Mouse (Mus musculus): ENCODE measurements around the gene Nuak2. TPM values are rescaled to one million over a fixed set of nuclear protein-coding genes. Genes with fewer than 3 reads are reported as not detected.
"Not testable (repeated sequence)": the region's sequence is repeated elsewhere in the genome, so short reads cannot be mapped to it uniquely, and the experiment has no call there.

Nuak2 gene
- polyA plus RNA-seq, 1 experiment from 2014 or later, result 57.7 TPM

GRCm38 (mm10) chr1:132343656-132344055 lies 27.7 kb downstream of the Nuak2 start:
- H3K27me3 ChIP-seq (ENCODE audit: control insufficient read depth, insufficient read depth, low read length), result no peaks in the 10 kb centered on the region
- DNase-seq (ENCODE audit: low spot score), result no peak
- H3K4me3 ChIP-seq (ENCODE audit: low read depth, low read length), result no peak overlapping the region
- 82% methylated on average over 1 of the region's 1 CpGs for WGBS
- H3K27ac ChIP-seq (ENCODE audit: low read depth, low read length), result no peak overlapping the region
- H3K4me2 ChIP-seq (ENCODE audit: low read depth, low read length, severe bottlenecking), result no peak overlapping the region
- ATAC-seq (replicated peaks; ENCODE audit: low FRiP score), result no peak
- H3K9ac ChIP-seq (ENCODE audit: low read length), result no peak overlapping the region
- no peaks in the 10 kb centered on the region for H3K4me1 ChIP-seq (replicated peaks; ENCODE audit: control insufficient read depth, insufficient read depth, low read length)
- H3K9me3 ChIP-seq (ENCODE audit: control insufficient read depth, low read length), result no peaks in the 10 kb centered on the region
- no peaks in the 10 kb centered on the region for H3K36me3 ChIP-seq (ENCODE audit: control insufficient read depth, insufficient read depth, low read length)

GRCm38 (mm10) chr1:132345514-132345913 lies 29.6 kb downstream of the Nuak2 start:
- H3K4me3 ChIP-seq (ENCODE audit: low read depth, low read length), result no peak overlapping the region

GRCm38 (mm10) chr1:132346134-132346851 lies 30.4 kb downstream of the Nuak2 start:
- no peak overlapping the region for H3K27ac ChIP-seq (ENCODE audit: low read depth, low read length)
- WGBS, result 89% methylated on average over 12 of the region's 12 CpGs
- no peak for DNase-seq (ENCODE audit: low spot score)
- H3K27me3 ChIP-seq (ENCODE audit: control insufficient read depth, insufficient read depth, low read length), result no peaks in the 10 kb centered on the region
- no peaks in the 10 kb centered on the region for H3K36me3 ChIP-seq (ENCODE audit: control insufficient read depth, insufficient read depth, low read length)
- no peak overlapping the region for H3K4me3 ChIP-seq (ENCODE audit: low read depth, low read length)
- H3K4me1 ChIP-seq (replicated peaks; ENCODE audit: control insufficient read depth, insufficient read depth, low read length), result no peaks in the 10 kb centered on the region
- no peak overlapping the region for H3K4me2 ChIP-seq (ENCODE audit: low read depth, low read length, severe bottlenecking)
- ATAC-seq (replicated peaks; ENCODE audit: low FRiP score), result no peak
- no peak overlapping the region for H3K9ac ChIP-seq (ENCODE audit: low read length)
- no peaks in the 10 kb centered on the region for H3K9me3 ChIP-seq (ENCODE audit: control insufficient read depth, low read length)

More at GRCm38 (mm10) chr1:132345514-132345913, 29.6 kb downstream of the Nuak2 start:
- DNase-seq (ENCODE audit: low spot score), result no peak
- H3K9me3 ChIP-seq (ENCODE audit: control insufficient read depth, low read length), result no peaks in the 10 kb centered on the region
- H3K9ac ChIP-seq (ENCODE audit: low read length), result no peak overlapping the region
- H3K27ac ChIP-seq (ENCODE audit: low read depth, low read length), result no peak overlapping the region
- no peak overlapping the region for H3K4me2 ChIP-seq (ENCODE audit: low read depth, low read length, severe bottlenecking)
- H3K36me3 ChIP-seq (ENCODE audit: control insufficient read depth, insufficient read depth, low read length), result no peaks in the 10 kb centered on the region
- WGBS, result 86% methylated on average over 4 of the region's 4 CpGs
- no peak for ATAC-seq (replicated peaks; ENCODE audit: low FRiP score)
- no peaks in the 10 kb centered on the region for H3K4me1 ChIP-seq (replicated peaks; ENCODE audit: control insufficient read depth, insufficient read depth, low read length)
- H3K27me3 ChIP-seq (ENCODE audit: control insufficient read depth, insufficient read depth, low read length), result no peaks in the 10 kb centered on the region

- Histone ChIP-seq H3K4me3 (ENCODE audit: low read depth, low read length) (no peak overlapping the region), H3K4me2 (ENCODE audit: low read depth, low read length, severe bottlenecking) (no peak overlapping the region), H3K9me3 (ENCODE audit: control insufficient read depth, low read length) (no peaks in the 10 kb centered on the region), H3K36me3 (ENCODE audit: control insufficient read depth, insufficient read depth, low read length) (no peaks in the 10 kb centered on the region), H3K27me3 (ENCODE audit: control insufficient read depth, insufficient read depth, low read length) (no peaks in the 10 kb centered on the region), H3K9ac (ENCODE audit: low read length) (no peak overlapping the region), H3K27ac (ENCODE audit: low read depth, low read length) (no peak overlapping the region), H3K4me1 (replicated peaks; ENCODE audit: control insufficient read depth, insufficient read depth, low read length) (no peaks in the 10 kb centered on the region)
- no peak for ATAC-seq (replicated peaks; ENCODE audit: low FRiP score)
- DNase-seq (ENCODE audit: low spot score), result no peak
These were observed 31.0 kb downstream of the Nuak2 start for GRCm38 (mm10) chr1:132346951-132347350.

- 83% methylated on average over 5 of the region's 5 CpGs for WGBS
- H3K27me3 ChIP-seq (ENCODE audit: control insufficient read depth, insufficient read depth, low read length), result no peaks in the 10 kb centered on the region
- H3K9ac ChIP-seq (ENCODE audit: low read length), result no peak overlapping the region
- H3K27ac ChIP-seq (ENCODE audit: low read depth, low read length), result no peak overlapping the region
- no peak overlapping the region for H3K4me2 ChIP-seq (ENCODE audit: low read depth, low read length, severe bottlenecking)
- no peaks in the 10 kb centered on the region for H3K4me1 ChIP-seq (replicated peaks; ENCODE audit: control insufficient read depth, insufficient read depth, low read length)
- no peaks in the 10 kb centered on the region for H3K36me3 ChIP-seq (ENCODE audit: control insufficient read depth, insufficient read depth, low read length)
- no peaks in the 10 kb centered on the region for H3K9me3 ChIP-seq (ENCODE audit: control insufficient read depth, low read length)
- ATAC-seq (replicated peaks; ENCODE audit: low FRiP score) (no peak), DNase-seq (ENCODE audit: low spot score) (no peak)
- no peak overlapping the region for H3K4me3 ChIP-seq (ENCODE audit: low read depth, low read length)
These were observed 32.5 kb downstream of the Nuak2 start for GRCm38 (mm10) chr1:132348401-132348800.

GRCm38 (mm10) chr1:132349049-132349448 lies 33.1 kb downstream of the Nuak2 start:
- not testable (repeated sequence) for H3K9ac ChIP-seq (ENCODE audit: low read length); H3K36me3 ChIP-seq (ENCODE audit: control insufficient read depth, insufficient read depth, low read length); H3K4me1 ChIP-seq (replicated peaks; ENCODE audit: control insufficient read depth, insufficient read depth, low read length); H3K27me3 ChIP-seq (ENCODE audit: control insufficient read depth, insufficient read depth, low read length); H3K4me2 ChIP-seq (ENCODE audit: low read depth, low read length, severe bottlenecking); H3K9me3 ChIP-seq (ENCODE audit: control insufficient read depth, low read length); H3K27ac ChIP-seq (ENCODE audit: low read depth, low read length); DNase-seq (ENCODE audit: low spot score); H3K4me3 ChIP-seq (ENCODE audit: low read depth, low read length); ATAC-seq (replicated peaks; ENCODE audit: low FRiP score)

GRCm38 (mm10) chr1:132349601-132350000 lies 33.7 kb downstream of the Nuak2 start:
- not testable (repeated sequence) for H3K9ac ChIP-seq (ENCODE audit: low read length)

GRCm38 (mm10) chr1:132351058-132351457 lies 35.1 kb downstream of the Nuak2 start:
- no peaks in the 10 kb centered on the region for H3K27me3 ChIP-seq (ENCODE audit: control insufficient read depth, insufficient read depth, low read length)
- DNase-seq (ENCODE audit: low spot score), result no peak
- no peak overlapping the region for H3K9ac ChIP-seq (ENCODE audit: low read length)
- no peak overlapping the region for H3K4me3 ChIP-seq (ENCODE audit: low read depth, low read length)
- no peak for ATAC-seq (replicated peaks; ENCODE audit: low FRiP score)
- H3K36me3 ChIP-seq (ENCODE audit: control insufficient read depth, insufficient read depth, low read length), result no peaks in the 10 kb centered on the region
- no peak overlapping the region for H3K27ac ChIP-seq (ENCODE audit: low read depth, low read length)
- no peaks in the 10 kb centered on the region for H3K9me3 ChIP-seq (ENCODE audit: control insufficient read depth, low read length)
- H3K4me1 ChIP-seq (replicated peaks; ENCODE audit: control insufficient read depth, insufficient read depth, low read length), result no peaks in the 10 kb centered on the region; the same call in 1 of the 2 replicates
- 95% methylated on average over 4 of the region's 4 CpGs for WGBS
- H3K4me2 ChIP-seq (ENCODE audit: low read depth, low read length, severe bottlenecking), result no peak overlapping the region

More at GRCm38 (mm10) chr1:132349601-132350000, 33.7 kb downstream of the Nuak2 start:
- not testable (repeated sequence) for H3K9me3 ChIP-seq (ENCODE audit: control insufficient read depth, low read length); H3K4me3 ChIP-seq (ENCODE audit: low read depth, low read length); H3K4me1 ChIP-seq (replicated peaks; ENCODE audit: control insufficient read depth, insufficient read depth, low read length); H3K4me2 ChIP-seq (ENCODE audit: low read depth, low read length, severe bottlenecking); H3K27me3 ChIP-seq (ENCODE audit: control insufficient read depth, insufficient read depth, low read length); ATAC-seq (replicated peaks; ENCODE audit: low FRiP score); H3K36me3 ChIP-seq (ENCODE audit: control insufficient read depth, insufficient read depth, low read length); H3K27ac ChIP-seq (ENCODE audit: low read depth, low read length); DNase-seq (ENCODE audit: low spot score)
- WGBS, result 92% methylated on average over 3 of the region's 3 CpGs

GRCm38 (mm10) chr1:132353389-132353788 lies 37.5 kb downstream of the Nuak2 start:
- Histone ChIP-seq H3K27ac (ENCODE audit: low read depth, low read length) (no peak overlapping the region), H3K27me3 (ENCODE audit: control insufficient read depth, insufficient read depth, low read length) (no peaks in the 10 kb centered on the region), H3K4me3 (ENCODE audit: low read depth, low read length) (no peak overlapping the region), H3K9ac (ENCODE audit: low read length) (no peak overlapping the region), H3K36me3 (ENCODE audit: control insufficient read depth, insufficient read depth, low read length) (peaks cover 5% of the 10 kb centered on the region; the same call in 1 of the 2 replicates), H3K4me1 (replicated peaks; ENCODE audit: control insufficient read depth, insufficient read depth, low read length) (no peaks in the 10 kb centered on the region; the same call in 1 of the 2 replicates), H3K4me2 (ENCODE audit: low read depth, low read length, severe bottlenecking) (no peak overlapping the region), H3K9me3 (ENCODE audit: control insufficient read depth, low read length) (no peaks in the 10 kb centered on the region)
- ATAC-seq (replicated peaks; ENCODE audit: low FRiP score) (no peak), DNase-seq (ENCODE audit: low spot score) (no peak)
- WGBS, result 86% methylated on average over 5 of the region's 5 CpGs
